Mouse (Mus musculus): ENCODE results near the gene Cd209a. TPM values are rescaled to one million over a fixed set of nuclear protein-coding genes. Genes with fewer than 3 reads are reported as not detected.

The Cd209a gene
- polyA plus RNA-seq, 1 experiment from 2014 or later, result 0.22 TPM

GRCm38 (mm10) chr8:3705711-3706110, 43.1 kb downstream of the Cd209a start:
- H3K36me3 ChIP-seq (ENCODE audit: control insufficient read depth, insufficient read depth), result no peaks in the 10 kb centered on the region

GRCm38 (mm10) chr8:3701491-3701890, 47.3 kb downstream of the Cd209a start:
- H3K4me1 ChIP-seq (replicated peaks; ENCODE audit: control insufficient read depth, insufficient read depth, low read length), result no peaks in the 10 kb centered on the region
- no peak for TF ChIP-seq CTCF (IDR thresholded peaks at IDR 0.05; ENCODE audit: low read depth)
- no peak overlapping the region for H3K27ac ChIP-seq (ENCODE audit: low read depth, low read length)

More at GRCm38 (mm10) chr8:3705711-3706110, 43.1 kb downstream of the Cd209a start:
- no peaks in the 10 kb centered on the region for H3K4me1 ChIP-seq (replicated peaks; ENCODE audit: control insufficient read depth, insufficient read depth, low read length)
- no peak overlapping the region for H3K4me3 ChIP-seq (ENCODE audit: low read depth, low read length)
- WGBS, result 61% methylated on average over 4 of the region's 4 CpGs
- ATAC-seq, result no peak
- no peaks in the 10 kb centered on the region for H3K9me3 ChIP-seq (ENCODE audit: control insufficient read depth)
- no peak overlapping the region for H3K27ac ChIP-seq (ENCODE audit: low read depth, low read length)
- no peak overlapping the region for H3K9ac ChIP-seq (ENCODE audit: low read depth, low read length)
- TF ChIP-seq CTCF (IDR thresholded peaks at IDR 0.05; ENCODE audit: low read depth), result peak; percentile 61
- no peaks in the 10 kb centered on the region for H3K27me3 ChIP-seq (replicated peaks; ENCODE audit: control insufficient read depth, insufficient read depth, low read length)
- H3K4me2 ChIP-seq (replicated peaks; ENCODE audit: low read depth), result no peak overlapping the region

GRCm38 (mm10) chr8:3694121-3694520, 54.7 kb downstream of the Cd209a start, which contains the start of gene Fcer2a:
Gene Fcer2a, minus strand, starts transcription at chr8:3694175.
- no peak within 1 kb of the TSS for H3K4me2 ChIP-seq (replicated peaks; ENCODE audit: low read depth)
- TF ChIP-seq CTCF (IDR thresholded peaks at IDR 0.05; ENCODE audit: low read depth), result no peak
- 72% methylated on average over 3 of the region's 3 CpGs for WGBS
- no peak within 1 kb of the TSS for H3K27ac ChIP-seq (ENCODE audit: low read depth, low read length)
- no peaks in the 10 kb centered on the region for H3K27me3 ChIP-seq (replicated peaks; ENCODE audit: control insufficient read depth, insufficient read depth, low read length)
- no peaks in the 10 kb centered on the region for H3K4me1 ChIP-seq (replicated peaks; ENCODE audit: control insufficient read depth, insufficient read depth, low read length)
- no peaks in the 10 kb centered on the region for H3K36me3 ChIP-seq (ENCODE audit: control insufficient read depth, insufficient read depth)
- no peak within 1 kb of the TSS for H3K4me3 ChIP-seq (ENCODE audit: low read depth, low read length)
- no peak within 1 kb of the TSS for H3K9ac ChIP-seq (ENCODE audit: low read depth, low read length)
- no peak for ATAC-seq
- no peaks in the 10 kb centered on the region for H3K9me3 ChIP-seq (ENCODE audit: control insufficient read depth)

More at GRCm38 (mm10) chr8:3701491-3701890, 47.3 kb downstream of the Cd209a start:
- no peak overlapping the region for H3K9ac ChIP-seq (ENCODE audit: low read depth, low read length)
- no peaks in the 10 kb centered on the region for H3K9me3 ChIP-seq (ENCODE audit: control insufficient read depth)
- H3K4me3 ChIP-seq (ENCODE audit: low read depth, low read length), result no peak overlapping the region
- H3K27me3 ChIP-seq (replicated peaks; ENCODE audit: control insufficient read depth, insufficient read depth, low read length), result no peaks in the 10 kb centered on the region
- WGBS, result 93% methylated on average over 1 of the region's 1 CpGs
- no peak; the same call in 1 of the 2 replicates for ATAC-seq
- H3K4me2 ChIP-seq (replicated peaks; ENCODE audit: low read depth), result no peak overlapping the region
- no peaks in the 10 kb centered on the region for H3K36me3 ChIP-seq (ENCODE audit: control insufficient read depth, insufficient read depth)

Small RNA genes lying within 50 kb of the gene (microRNA-seq; reads per million reads assigned to microRNA genes)
- not detected for gene Gm24934

Other genes starting within 250 kb of the Cd209a start
- gene Mcoln1, start 248.5 kb downstream of the Cd209a start, polyA plus RNA-seq (2015; fragmentation: Nextera tagmentation; extraction: Ambion mirVana), result 105 and 123 TPM in 2 replicates
- 36.1 and 43.9 TPM in 2 replicates for gene Pnpla6, start 233.6 kb downstream of the Cd209a start, polyA plus RNA-seq (2015; fragmentation: Nextera tagmentation; extraction: Ambion mirVana)
- 0.63 and 0.76 TPM in 2 replicates for gene C330021F23Rik, start 181.0 kb downstream of the Cd209a start, polyA plus RNA-seq (2015; fragmentation: Nextera tagmentation; extraction: Ambion mirVana)
- 20.9 and 22.9 TPM in 2 replicates for gene Camsap3, start 161.7 kb downstream of the Cd209a start, polyA plus RNA-seq (2015; fragmentation: Nextera tagmentation; extraction: Ambion mirVana)
- 16.8 and 17.5 TPM in 2 replicates for gene Xab2, start 127.7 kb downstream of the Cd209a start, polyA plus RNA-seq (2015; fragmentation: Nextera tagmentation; extraction: Ambion mirVana)
- 152 TPM in 2 replicates for gene Pet100, start 127.4 kb downstream of the Cd209a start, polyA plus RNA-seq (2015; fragmentation: Nextera tagmentation; extraction: Ambion mirVana)
- not detected in 2 replicates for gene Pcp2, start 123.4 kb downstream of the Cd209a start, polyA plus RNA-seq (2015; fragmentation: Nextera tagmentation; extraction: Ambion mirVana)
- 163 and 185 TPM in 2 replicates for gene Stxbp2, start 118.0 kb downstream of the Cd209a start, polyA plus RNA-seq (2015; fragmentation: Nextera tagmentation; extraction: Ambion mirVana)
- not detected in 2 replicates for gene Retn, start 93.2 kb downstream of the Cd209a start, polyA plus RNA-seq (2015; fragmentation: Nextera tagmentation; extraction: Ambion mirVana)
- 0.09 and 0.22 TPM in 2 replicates for gene Mcemp1, start 83.2 kb downstream of the Cd209a start, polyA plus RNA-seq (2015; fragmentation: Nextera tagmentation; extraction: Ambion mirVana)
- 1.5 and 2.8 TPM in 2 replicates for gene Fcor, start 76.6 kb downstream of the Cd209a start, polyA plus RNA-seq (2015; fragmentation: Nextera tagmentation; extraction: Ambion mirVana)
- gene Trappc5, start 72.7 kb downstream of the Cd209a start, polyA plus RNA-seq (2015; fragmentation: Nextera tagmentation; extraction: Ambion mirVana), result 22.8 and 23.9 TPM in 2 replicates
- gene Fcer2a, start 54.8 kb downstream of the Cd209a start, polyA plus RNA-seq (2015; fragmentation: Nextera tagmentation; extraction: Ambion mirVana), result not detected in 2 replicates
- not detected in 2 replicates for gene Clec4g, start 28.3 kb downstream of the Cd209a start, polyA plus RNA-seq (2015; fragmentation: Nextera tagmentation; extraction: Ambion mirVana)
- gene Cd209e, start 105.3 kb upstream of the Cd209a start, polyA plus RNA-seq (2015; fragmentation: Nextera tagmentation; extraction: Ambion mirVana), result not detected in 2 replicates
- gene Cd209d, start 129.6 kb upstream of the Cd209a start, polyA plus RNA-seq (2015; fragmentation: Nextera tagmentation; extraction: Ambion mirVana), result not detected in 2 replicates
- 0.13 and 0.30 TPM in 2 replicates for gene Cd209b, start 177.9 kb upstream of the Cd209a start, polyA plus RNA-seq (2015; fragmentation: Nextera tagmentation; extraction: Ambion mirVana)
- 0.13 TPM in 1 of 2 replicates, not detected in the other for gene Cd209c, start 205.8 kb upstream of the Cd209a start, polyA plus RNA-seq (2015; fragmentation: Nextera tagmentation; extraction: Ambion mirVana)